Mouse (Mus musculus) megakaryocyte, embryonic 14.5 days (primary cell): Measurements from ENCODE around the gene Klrb1a. TPM values are rescaled to one million over a fixed set of nuclear protein-coding genes. Genes with fewer than 3 reads are reported as not detected.
"Not testable (repeated sequence)": the region's sequence is repeated elsewhere in the genome, so short reads cannot be mapped to it uniquely, and the experiment has no call there.

Source experiments
- H3K27me3 ChIP-seq: replicated peaks from 2 replicates; pipeline ENCODE3; 2012; ENCODE audit warnings: inconsistent platforms
- H3K36me3 ChIP-seq: replicated peaks from 2 replicates; pipeline ENCODE3; 2012; ENCODE audit warnings: low read length, inconsistent platforms, mixed read lengths
- H3K4me1 ChIP-seq: 2 replicates; pipeline ENCODE4 v1.6.1; 2012; ENCODE audit warnings: inconsistent platforms
- H3K4me3 ChIP-seq: replicated peaks from 2 replicates; pipeline ENCODE3; 2012; ENCODE audit warnings: moderate library complexity, mild to moderate bottlenecking, inconsistent platforms
- H3K9me3 ChIP-seq: 2 replicates; pipeline ENCODE4 v1.6.1; 2012; ENCODE audit warnings: inconsistent platforms
- FLI1 ChIP-seq: IDR thresholded peaks from 2 replicates; pipeline ENCODE4 v1.6.1; 2012; ENCODE audit warnings: low read length, inconsistent platforms, mixed read lengths
- GATA1 ChIP-seq: IDR thresholded peaks from 3 replicates; pipeline ENCODE4 v1.6.1; 2012; ENCODE audit warnings: mixed read lengths, low read length, inconsistent platforms, borderline replicate concordance
- polyA plus RNA-seq: library from polyadenylated mRNA; stranded (reverse); fragments of >175 nt; gene quantifications from 2 replicates; pipeline ENCODE4 v1.2.3, GENCODE M21; 2012; ENCODE audit warnings: low replicate concordance; ENCODE audit not compliant: insufficient read depth

Gene Klrb1a
- polyA plus RNA-seq: not detected in 2 replicates

GRCm38 (mm10) chr6:128623433-128623832 lies at the start of gene Klrb1a:
Gene Klrb1a, minus strand, starts transcription at chr6:128623533.
- not testable (repeated sequence) for H3K4me1 ChIP-seq, H3K27me3 ChIP-seq, H3K36me3 ChIP-seq, H3K9me3 ChIP-seq, H3K4me3 ChIP-seq

DNA sequence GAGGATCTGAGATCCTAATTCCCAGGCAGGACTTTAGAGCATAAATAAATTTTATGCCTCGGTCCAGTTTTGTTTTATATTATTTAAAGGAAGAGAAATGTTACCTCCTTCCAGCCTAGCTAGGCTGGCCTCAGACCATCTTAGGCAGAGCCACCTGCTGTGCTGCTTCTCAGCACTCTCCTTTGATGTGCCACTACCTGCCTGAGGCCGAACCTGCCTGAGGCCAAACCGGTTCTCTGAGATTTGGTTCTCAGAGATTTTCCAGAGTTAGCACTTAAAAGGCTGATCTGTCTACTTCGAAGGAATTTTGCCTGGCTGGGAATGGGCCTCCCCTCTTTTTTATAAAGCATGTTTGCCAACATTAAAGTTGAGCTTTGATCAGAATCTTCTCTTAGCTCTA lies 46.6 kb upstream of the Klrb1a start:
- Histone ChIP-seq H3K27me3 (no peaks in the 10 kb centered on the region), H3K4me3 (no peak overlapping the region), H3K36me3 (no peaks in the 10 kb centered on the region), H3K4me1 (no peaks in the 10 kb centered on the region), H3K9me3 (no peaks in the 10 kb centered on the region)
- TF ChIP-seq FLI1 (no peak), GATA1 (no peak)

DNA sequence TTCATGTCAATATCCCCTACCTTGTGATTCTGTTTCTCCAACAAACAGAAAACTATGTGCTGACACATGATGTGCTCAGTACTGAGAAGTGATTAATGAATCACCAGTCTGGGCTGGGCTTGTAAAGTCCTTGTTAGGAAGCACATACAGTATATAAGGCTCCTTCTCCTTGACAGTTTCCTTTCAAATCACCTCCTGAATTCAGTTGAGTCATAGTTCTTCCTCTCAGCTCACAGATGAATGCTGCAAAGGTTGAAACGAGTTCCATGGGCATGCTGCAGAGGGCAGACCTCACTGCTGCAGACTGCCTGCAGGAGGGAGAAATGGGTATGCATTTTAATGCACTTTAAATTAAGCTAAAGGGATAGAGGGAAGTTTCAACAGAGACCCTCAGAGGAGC lies 38.9 kb upstream of the Klrb1a start, which contains the start of gene Clec2h:
TSS of gene Clec2h (plus strand) at position 180 of the 400 bp plus-strand sequence.
- H3K4me1 ChIP-seq: no peaks in the 10 kb centered on the region
- no peaks in the 10 kb centered on the region for H3K27me3 ChIP-seq
- TF ChIP-seq GATA1 (no peak), FLI1 (no peak)
- H3K4me3 ChIP-seq: no peak within 1 kb of the TSS
- H3K9me3 ChIP-seq: no peaks in the 10 kb centered on the region
- H3K36me3 ChIP-seq: no peaks in the 10 kb centered on the region

DNA sequence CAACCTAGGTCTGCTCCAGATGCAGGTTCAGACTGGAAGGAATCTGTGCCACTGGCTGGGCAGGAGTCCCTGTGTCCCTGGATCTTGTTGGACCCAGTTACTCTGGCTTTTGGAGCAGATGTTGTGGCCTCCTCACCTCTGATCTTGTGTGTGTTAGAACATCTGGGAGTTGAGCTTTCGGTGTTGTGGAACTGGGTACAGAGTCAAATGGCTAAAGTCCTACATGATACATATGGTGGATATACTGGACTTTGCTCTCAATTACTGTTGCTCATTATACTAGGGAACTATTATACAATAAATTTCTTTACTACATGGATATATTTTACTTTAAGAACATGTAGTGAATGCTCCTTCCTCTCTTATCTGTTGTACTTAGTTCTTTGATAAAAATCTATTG lies 37.9 kb upstream of the Klrb1a start:
- Histone ChIP-seq H3K27me3 (no peaks in the 10 kb centered on the region), H3K9me3 (no peaks in the 10 kb centered on the region), H3K4me1 (no peaks in the 10 kb centered on the region), H3K4me3 (no peak overlapping the region), H3K36me3 (no peaks in the 10 kb centered on the region)
- no peak for TF ChIP-seq FLI1

GRCm38 (mm10) chr6:128652938-128653337 lies 29.6 kb upstream of the Klrb1a start:
- H3K27me3 ChIP-seq: no peaks in the 10 kb centered on the region
- H3K36me3 ChIP-seq: no peaks in the 10 kb centered on the region
- TF ChIP-seq FLI1: no peak
- H3K4me1 ChIP-seq: no peaks in the 10 kb centered on the region
- no peaks in the 10 kb centered on the region for H3K9me3 ChIP-seq
- no peak overlapping the region for H3K4me3 ChIP-seq

DNA sequence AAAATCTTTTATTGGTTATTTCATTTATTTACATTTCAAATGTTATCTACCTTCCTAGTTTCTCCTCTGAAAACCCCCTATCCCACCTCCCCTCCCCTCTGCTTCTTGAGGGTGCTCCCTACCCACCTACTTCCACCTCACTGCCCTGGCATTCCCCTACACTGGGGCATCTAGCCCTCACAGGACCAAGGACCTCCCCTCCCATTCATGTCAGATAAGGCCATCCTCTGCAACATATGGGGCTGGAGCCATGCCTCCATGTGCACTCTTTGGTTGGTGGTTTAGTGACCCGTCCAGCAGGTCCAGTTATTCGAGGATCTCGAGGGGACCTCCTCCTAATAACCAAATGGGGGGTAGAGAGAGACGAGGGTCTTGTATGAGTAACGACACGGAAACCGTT lies 27.5 kb upstream of the Klrb1a start:
- not testable (repeated sequence) for H3K27me3 ChIP-seq, H3K4me3 ChIP-seq, H3K9me3 ChIP-seq, H3K36me3 ChIP-seq, H3K4me1 ChIP-seq

GRCm38 (mm10) chr6:128650187-128650586 lies 26.9 kb upstream of the Klrb1a start:
- Histone ChIP-seq H3K4me3 (no peak overlapping the region), H3K4me1 (no peaks in the 10 kb centered on the region), H3K9me3 (no peaks in the 10 kb centered on the region), H3K36me3 (no peaks in the 10 kb centered on the region), H3K27me3 (no peaks in the 10 kb centered on the region)
- no peak for TF ChIP-seq GATA1
- no peak for TF ChIP-seq FLI1

DNA sequence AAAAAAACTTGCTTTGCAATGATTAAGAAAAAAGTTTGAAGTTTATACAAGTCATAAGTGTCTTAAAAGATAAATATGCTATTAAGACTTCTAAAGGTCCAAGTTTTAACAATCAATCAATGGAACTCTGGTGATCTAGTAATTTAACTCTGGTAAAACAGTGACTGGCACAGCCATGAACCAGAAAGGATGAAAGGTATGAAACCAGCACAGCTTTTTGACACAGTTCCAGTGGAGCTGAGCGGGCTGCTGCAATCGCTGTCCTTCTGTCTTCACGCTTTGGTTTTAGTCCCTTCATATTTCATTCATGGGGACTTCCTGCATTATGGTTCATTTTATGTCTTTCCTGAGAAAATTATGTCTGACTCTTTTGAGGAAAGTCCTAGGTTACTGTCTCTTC lies 26.3 kb upstream of the Klrb1a start:
- Histone ChIP-seq H3K9me3 (no peaks in the 10 kb centered on the region), H3K27me3 (no peaks in the 10 kb centered on the region), H3K4me1 (no peaks in the 10 kb centered on the region), H3K36me3 (no peaks in the 10 kb centered on the region), H3K4me3 (no peak overlapping the region)
- no peak for TF ChIP-seq FLI1
- TF ChIP-seq GATA1: no peak

DNA sequence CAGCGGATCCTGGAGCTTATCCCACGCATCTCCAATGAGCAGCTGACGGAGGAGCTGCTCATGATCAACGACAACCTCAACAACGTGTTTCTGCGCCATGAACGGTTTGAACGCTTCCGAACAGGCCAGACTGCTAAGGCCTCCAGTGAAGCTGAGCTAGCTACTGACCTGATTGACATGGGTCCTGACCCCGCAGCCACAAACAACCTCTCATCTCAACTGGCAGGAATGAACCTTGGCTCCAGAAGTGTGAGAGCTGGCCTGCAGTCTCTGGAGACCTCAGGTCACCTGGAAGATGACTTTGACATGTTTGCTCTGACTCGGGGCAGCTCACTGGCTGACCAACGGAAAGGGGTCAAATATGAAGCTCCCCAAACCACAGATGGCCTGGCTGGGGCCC lies 22.4 kb upstream of the Klrb1a start:
- not testable (repeated sequence) for H3K4me3 ChIP-seq, H3K4me1 ChIP-seq, H3K9me3 ChIP-seq, H3K27me3 ChIP-seq, H3K36me3 ChIP-seq

DNA sequence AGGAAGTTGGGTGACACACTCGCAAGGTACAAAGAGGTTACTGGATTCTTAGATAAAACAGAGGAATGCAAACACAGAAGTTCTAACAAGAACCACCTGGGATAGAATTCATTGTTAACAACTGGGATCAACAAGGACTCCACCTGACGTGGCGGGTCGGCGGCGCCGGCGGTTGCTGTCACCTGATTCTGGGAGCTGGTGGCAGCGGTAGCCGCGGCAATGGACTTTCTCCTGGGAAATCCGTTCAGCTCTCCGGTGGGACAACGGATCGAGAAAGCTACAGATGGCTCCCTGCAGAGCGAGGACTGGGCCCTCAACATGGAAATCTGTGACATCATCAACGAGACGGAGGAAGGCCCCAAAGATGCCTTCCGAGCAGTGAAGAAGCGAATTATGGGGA lies 21.4 kb upstream of the Klrb1a start:
- H3K9me3 ChIP-seq, H3K27me3 ChIP-seq, H3K36me3 ChIP-seq, H3K4me1 ChIP-seq, H3K4me3 ChIP-seq: not testable (repeated sequence)

DNA sequence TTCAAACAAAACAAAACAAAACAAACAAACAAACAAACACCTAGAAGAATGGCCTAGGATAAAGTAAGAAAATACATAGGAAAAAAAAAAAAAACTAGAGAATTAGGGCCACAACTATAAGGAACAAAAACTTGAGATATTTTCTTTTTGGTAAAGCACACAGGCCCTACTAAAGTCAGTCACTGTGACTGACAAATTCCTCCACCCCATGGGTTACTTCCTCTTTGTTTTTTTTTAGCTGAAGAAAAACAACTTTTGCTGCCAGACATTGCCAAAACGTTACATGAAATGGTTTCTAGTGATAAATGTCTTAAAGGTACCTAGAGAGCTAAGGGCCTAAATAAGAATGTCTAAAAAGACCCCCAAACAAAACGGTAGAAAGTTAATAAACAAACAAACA lies 20.7 kb upstream of the Klrb1a start:
- Histone ChIP-seq H3K9me3 (no peaks in the 10 kb centered on the region), H3K36me3 (no peaks in the 10 kb centered on the region), H3K4me1 (no peaks in the 10 kb centered on the region), H3K27me3 (no peaks in the 10 kb centered on the region), H3K4me3 (no peak overlapping the region)
- TF ChIP-seq FLI1 (no peak), GATA1 (no peak)
